Mouse (Mus musculus): ENCODE results near the gene Tsr1.

Gene Tsr1

GRCm38 (mm10) chr11:74954901-74955300, 57.0 kb downstream of the Tsr1 start:
- in situ Hi-C loops (cut with MboI; ENCODE audit: low pct_unique_long_range_greater_than_20kb in 1 of 2, low sequenced_read_pairs in 2 of 2, unreplicated experiment in 1 of 2): no loop called here

- in situ Hi-C loops (cut with MboI; ENCODE audit: low pct_unique_long_range_greater_than_20kb in 1 of 2, low sequenced_read_pairs in 2 of 2, unreplicated experiment in 1 of 2): no loop called here
Observed at GRCm38 (mm10) chr11:74956006-74956405, 58.1 kb downstream of the Tsr1 start.

GRCm38 (mm10) chr11:74957600-74957999, 59.7 kb downstream of the Tsr1 start:
- in situ Hi-C loops (cut with MboI; ENCODE audit: low pct_unique_long_range_greater_than_20kb in 1 of 2, low sequenced_read_pairs in 2 of 2, unreplicated experiment in 1 of 2): no loop called here
